Mouse (Mus musculus) kidney, adult 11 months (tissue): ENCODE results near the gene Ccser1.

Experiments
- DNase-seq: peaks from one replicate; pipeline ENCODE4 v3.0.0; 2022

Gene Ccser1

DNA sequence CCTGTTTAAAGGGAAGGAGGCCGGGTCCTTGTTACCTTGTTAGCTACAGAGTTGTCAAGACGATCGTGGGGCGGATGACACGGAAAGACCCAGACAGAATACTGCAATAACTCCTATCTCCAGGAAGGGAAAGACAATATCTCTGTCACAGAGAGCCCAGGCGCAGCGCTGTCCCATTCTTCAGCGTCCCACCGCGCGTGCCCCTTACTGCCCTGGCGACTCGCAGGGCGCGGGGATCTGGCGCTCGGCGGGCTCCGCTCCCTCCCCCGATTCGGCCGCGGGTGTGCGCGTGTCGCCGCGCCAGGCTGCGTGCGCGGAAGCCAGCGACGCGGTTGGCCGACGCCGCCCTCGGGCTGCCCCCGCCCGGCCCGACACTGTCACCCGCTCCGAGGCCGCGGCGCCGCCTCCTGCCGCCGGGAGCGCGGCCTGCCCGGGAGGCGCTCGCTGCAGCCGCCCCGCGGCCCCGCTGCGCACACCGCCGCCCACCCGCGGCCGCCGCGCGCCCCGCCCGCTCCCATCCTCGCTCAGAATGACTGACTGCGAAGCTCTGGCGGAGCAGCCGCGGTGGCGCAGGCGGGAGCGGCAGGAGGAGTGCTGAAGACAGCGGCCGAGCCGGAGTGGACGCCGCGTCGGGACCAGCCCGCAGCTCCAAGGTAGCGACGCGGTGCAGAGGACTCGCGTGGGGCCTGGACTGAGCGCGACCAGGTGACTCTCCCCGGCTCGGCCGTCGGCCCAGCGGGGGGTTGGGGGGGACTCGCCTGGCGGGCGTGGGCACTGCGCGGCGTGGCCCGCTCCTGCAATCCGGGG, at the start of gene Ccser1:
Ccser1 (plus strand) TSS at position 376 of the 807 bp plus-strand sequence.
- peak; percentile 55 for DNase-seq

DNA sequence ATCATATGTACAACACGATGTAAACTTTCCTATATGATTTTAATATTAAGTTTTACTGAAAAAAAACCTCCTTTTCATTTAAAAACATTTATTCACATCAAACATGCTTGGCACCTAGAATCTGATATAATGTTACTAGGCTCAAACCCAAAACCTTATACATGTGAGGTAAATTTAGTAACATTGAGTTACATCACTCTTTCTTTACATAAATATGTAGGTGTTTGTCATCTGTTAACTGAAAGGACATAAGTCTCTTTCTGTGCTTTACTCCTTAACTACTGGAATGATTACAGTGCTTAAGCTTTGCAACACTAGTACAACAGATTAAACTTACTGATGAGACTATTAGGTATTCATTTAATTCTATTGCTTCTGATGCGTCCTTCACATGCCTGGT, 43.7 kb upstream of the Ccser1 start:
- DNase-seq: no peak

DNA sequence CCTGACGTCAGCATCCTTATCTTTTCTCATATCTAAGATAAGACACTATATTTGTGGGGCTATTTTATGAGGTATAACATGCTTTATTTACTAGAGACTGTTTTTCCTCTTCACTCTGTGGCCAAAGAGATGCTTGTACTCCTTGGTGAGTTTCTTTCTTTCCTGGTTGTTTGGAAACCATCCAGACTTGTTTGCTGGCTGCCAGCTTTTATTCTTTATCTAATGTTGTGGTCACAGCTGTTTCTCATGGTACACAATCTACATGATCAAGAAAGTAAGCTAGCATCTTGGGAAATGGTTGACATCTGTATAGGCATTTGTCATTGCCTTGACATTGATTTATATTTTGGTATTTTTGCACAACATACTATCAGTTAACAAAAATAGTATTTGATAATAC, 37.1 kb upstream of the Ccser1 start:
- no peak for DNase-seq

DNA sequence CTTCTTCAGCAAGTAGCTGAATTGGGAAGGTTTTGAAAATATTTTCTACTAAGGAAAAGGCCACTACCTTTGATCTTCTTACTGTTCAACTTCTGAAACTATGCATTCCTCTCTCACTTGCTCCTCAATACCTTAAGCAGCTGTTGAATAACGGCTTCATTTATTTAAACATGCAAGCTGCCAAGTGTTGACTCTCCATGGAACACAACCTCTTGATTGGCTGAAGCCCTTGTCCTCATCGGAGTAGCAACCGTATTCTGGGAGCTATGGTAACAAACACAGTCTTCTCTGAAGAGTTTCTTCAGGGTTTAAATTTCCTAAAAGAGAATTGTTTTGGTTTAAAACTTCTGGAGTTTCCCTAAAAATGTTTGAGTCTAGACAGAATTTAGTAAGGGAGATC, 27.2 kb upstream of the Ccser1 start:
- no peak for DNase-seq

DNA sequence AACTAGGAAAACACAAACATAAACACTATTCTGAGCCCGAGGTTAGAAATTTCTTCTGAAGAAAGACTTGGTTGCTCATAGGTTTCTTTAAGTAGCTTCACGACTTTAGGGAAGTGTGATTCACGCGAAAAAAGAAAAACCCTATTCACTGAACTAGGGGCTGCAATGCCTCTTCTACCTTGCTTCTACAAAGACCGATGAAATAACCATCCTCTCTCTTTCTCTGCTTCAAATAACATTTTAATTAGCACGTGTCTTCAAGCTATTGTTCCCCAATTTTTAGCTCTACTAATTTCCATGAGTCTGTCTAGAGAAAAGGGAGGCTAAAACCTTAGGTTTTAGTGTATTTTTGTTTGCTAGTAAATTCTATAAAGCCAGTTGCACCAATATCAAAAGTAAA, 25.5 kb upstream of the Ccser1 start:
- no peak for DNase-seq

DNA sequence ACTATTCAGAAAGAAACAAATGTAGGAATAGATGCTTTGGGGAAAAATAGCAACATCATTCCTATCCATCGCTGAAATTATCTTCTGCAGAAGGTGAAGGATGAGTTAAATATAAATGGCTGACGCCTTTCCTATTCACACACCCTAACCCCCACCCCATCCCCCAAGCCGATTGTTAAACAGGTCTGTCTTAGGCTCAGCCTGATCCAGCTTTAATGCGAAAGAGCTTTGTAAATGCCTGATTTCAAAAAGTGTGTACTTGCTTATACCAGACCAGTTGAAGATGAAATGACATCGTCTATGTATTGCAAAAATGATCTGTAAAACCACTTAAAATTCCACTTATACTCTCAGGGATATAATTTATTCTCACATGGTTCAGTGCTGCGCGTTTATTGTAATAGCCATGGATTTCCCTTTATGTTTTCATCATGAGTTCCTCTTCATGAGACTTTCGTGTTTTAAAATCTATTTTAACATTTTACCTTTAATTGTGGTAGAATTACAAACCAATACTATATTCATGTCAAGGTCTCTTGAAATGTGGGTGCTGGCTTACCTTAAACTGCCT, 25.0 kb upstream of the Ccser1 start:
- no peak for DNase-seq

DNA sequence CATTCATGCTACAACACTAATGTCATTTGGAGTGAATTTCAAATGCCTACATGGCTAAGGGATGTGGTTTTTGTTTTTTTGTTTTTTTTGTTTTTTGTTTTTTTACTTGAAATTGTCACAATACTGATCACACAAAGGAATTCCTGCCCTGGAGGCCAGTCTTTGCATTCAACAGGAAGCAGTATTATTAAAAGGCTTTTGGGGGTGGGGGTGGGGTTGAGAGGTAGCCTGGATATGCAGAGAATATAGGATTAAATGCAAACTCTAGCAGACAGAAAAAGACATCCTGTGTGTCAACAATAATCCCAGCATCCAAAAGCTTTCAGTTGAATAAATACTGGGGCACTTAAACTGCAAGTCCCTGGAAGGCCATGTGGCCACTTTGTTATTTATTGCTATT, 24.4 kb upstream of the Ccser1 start:
- DNase-seq: no peak

DNA sequence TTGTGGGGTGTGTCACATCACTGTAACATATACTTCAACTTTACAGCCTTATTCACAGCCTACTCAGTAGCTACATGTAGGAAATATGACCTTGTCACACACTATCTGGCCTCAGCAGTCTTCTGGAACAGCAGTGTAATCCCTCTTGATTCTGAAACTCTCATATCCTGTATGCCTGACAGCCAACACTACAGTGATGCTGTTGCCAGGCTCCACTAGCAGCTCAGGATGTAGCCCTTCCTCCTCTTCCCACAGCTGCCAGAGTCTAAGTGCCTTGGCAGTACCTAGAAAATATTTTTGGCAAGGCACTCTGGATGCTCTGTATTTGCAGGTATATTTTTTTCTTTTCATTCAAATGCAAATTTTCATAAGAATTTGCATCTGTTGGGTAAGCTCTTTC, 18.0 kb upstream of the Ccser1 start:
- no peak for DNase-seq

DNA sequence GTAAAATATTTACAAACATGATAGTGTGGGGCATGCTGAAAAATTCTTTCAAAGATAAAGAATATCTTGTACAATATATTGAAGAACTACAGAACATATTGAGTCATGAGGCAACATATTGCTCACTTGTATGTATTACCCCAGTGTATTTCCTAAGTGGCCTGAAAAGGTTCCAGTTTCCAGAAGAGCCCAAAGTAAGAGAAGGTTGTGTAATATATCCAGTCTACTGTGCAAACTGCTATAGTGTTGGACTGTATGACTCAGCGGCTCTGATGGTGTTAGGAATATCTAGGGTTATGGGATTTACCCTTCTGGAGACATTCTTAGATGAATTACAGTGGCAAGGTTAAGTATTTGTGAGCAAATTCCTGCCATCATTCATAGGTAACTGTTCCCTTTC, 13.2 kb upstream of the Ccser1 start:
- no peak for DNase-seq

DNA sequence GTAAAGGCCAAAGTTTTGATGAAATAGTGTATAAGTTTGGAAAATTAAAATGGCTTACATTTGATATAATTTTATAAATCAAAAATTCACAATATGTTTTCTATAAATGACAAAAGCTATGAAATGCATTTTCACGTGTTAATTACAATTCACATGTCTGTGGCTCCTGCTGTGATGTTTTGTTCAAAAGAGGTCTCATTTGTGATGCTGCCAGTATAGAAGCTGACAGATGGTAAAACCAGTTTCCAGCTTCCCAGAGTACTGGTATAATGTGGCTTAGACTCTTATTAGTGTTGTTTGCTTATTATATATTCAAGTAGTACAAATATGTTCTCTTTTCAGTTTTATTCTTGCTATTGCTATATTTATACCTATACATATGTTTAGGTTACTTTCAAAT, 4.0 kb upstream of the Ccser1 start:
- no peak for DNase-seq

DNA sequence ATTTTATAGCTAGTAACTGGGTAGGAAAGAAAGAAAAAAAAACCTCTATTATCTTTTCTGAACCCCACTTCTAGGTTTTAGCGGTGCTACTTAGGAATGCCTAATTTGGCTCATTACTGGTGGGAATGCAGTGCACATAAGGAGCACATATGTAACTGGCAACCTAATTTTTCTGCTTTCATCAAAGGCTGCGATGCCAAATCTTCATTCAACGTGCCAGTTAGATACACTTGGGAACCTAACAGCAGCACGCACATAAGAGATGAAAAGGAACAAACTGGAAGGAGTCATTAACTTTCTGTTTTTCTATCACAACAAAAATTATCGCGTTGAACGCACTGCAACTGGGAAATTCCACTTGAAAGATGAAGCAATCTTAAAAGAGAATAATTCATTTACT, 2.6 kb upstream of the Ccser1 start:
- DNase-seq: no peak

DNA sequence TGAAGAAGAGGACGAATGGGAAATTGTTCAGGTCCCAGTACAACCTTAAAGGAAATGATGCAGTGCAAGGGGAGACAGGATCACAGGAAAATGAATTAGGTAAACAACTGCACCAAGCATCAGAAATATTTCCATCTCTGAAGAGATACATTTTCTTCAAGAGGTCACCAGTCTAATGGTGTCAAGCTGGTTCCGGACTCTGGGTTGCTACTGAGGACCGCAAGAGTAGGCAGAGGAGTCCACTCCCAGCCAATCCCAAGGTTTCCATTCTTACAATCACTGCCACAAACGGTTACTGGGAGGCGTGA, 529 bp upstream of the Ccser1 start:
- no peak for DNase-seq

DNA sequence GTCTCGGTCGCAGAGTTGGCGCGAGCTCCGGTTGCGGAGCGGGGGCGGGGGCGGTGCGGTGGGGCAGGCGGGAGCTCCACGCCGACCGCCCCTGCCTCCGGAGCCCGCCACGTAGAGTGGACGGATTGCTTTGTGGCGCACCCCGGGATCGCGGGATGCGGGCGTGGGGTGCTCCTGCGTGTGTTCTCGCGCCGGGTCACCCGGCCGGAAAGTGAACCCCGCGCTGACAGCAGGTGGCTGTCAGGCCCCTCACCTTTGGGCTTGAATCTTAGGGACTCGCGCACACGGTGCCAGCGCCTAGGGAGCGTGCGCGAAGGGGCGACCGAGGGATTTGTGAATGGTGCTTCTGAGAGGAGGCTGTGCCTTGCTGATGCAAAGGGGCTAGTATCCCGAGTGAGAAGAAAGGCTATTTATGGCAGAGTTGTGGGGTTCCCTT, 650 bp downstream of the Ccser1 start:
- peak; percentile 23 for DNase-seq

DNA sequence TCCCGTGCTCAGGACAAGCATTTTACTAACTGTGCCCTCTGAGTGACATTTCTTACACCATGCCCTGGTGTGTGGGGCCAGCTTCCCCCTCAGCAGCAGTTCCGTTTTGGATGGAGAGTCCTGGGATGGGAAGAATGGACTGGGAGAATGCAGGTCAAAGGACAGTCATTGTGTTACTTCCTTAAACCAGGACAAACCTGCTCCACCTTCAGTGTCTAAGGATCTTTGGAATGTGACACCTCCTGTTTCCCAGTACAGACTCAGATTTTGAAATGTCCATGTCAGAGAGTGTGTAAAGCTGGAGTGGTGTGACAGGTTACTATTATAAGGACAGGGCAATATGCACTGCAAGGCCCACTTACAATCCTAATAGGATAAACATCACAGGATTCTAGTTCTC, 8.9 kb downstream of the Ccser1 start:
- no peak for DNase-seq

DNA sequence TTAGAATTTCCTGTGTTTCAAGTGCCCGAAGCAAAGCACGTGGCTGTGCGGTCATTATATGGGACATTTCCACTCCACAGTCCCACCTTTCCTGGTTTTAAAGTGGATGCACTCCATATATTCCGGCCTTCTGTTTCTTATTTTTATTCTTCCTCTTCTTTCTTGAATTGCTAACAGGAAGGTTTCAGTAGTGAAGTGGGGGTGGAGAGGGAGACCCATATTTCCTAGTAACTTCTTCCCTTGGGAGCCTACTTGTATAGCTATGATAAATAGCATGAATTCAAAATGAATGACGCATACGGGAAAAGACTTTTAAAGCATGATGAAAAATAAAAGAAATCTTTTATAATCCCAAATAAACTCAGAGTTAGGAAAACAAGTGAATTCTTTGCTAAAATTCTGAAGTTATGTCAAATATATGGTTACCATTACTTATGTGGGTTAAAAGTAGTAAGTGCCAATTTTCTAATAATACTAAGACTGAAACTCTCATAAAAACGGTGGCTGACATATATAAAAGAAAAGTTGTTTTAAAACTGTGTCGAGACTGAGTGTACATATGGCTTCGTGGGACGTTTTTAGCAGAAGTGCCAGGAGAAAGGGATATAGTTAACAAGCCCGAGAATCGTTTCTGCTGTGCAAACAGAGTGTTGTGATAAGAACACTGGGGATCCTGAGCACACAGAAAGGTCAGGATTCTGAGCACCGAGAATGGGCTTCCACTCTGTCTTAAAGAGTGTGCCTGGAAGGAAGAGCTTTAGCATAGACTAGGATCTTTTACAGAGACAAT, 11.7 kb downstream of the Ccser1 start:
- no peak for DNase-seq

DNA sequence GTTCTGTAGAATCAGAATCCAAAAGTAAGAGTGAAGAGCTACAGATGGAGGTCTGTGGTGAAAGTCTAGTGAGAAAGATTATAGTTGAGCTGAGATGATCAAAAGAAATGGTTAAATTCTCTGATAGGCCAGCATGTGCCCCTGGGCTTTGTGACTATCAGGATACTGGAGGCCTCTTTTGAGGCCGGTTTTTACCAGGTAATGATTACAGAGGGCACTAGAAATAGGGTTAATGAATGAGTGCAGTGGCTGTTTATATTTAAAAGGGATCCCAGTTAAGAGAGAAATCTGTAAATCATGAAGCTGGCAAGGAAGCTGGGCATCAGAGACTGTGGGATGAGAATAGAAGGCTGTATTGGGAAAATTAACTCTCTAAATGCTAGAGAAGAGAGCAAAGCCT, 23.2 kb downstream of the Ccser1 start:
- DNase-seq: no peak

DNA sequence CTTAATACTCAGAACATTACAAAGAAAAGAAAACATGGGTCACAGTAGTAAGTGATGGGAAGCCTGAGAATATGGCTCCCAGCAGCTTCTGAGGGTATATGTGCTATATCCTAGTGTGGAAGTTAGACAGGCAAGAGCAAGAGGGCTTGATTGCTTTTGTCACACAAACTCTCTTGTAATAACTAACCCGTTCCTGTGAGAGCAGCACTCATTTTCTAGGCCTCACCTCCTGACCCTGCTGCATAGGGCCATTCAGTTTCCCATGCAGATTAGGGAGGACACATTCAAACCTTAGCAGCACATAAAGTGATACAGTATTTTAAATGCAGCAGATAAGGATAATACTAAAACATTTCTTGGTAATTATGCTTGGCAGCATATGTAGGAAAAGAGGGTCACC, 25.9 kb downstream of the Ccser1 start:
- no peak for DNase-seq

DNA sequence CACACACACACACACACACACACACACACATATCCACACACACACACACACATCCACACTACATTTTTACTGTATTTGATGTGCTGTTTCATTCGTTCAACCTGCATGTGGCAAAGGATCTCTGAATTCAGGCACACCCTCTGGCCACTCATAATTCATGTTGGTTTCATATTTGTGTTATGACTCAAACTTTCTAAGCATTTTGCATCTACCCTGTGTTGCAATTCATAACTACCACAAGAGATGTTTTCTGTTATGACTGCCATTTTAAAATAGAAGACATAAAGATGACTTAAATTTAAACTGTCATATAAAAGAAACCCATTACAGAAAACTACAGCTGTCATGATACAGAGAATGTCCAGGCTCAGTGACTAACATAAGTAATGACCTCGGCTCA, 26.5 kb downstream of the Ccser1 start:
- DNase-seq: no peak

DNA sequence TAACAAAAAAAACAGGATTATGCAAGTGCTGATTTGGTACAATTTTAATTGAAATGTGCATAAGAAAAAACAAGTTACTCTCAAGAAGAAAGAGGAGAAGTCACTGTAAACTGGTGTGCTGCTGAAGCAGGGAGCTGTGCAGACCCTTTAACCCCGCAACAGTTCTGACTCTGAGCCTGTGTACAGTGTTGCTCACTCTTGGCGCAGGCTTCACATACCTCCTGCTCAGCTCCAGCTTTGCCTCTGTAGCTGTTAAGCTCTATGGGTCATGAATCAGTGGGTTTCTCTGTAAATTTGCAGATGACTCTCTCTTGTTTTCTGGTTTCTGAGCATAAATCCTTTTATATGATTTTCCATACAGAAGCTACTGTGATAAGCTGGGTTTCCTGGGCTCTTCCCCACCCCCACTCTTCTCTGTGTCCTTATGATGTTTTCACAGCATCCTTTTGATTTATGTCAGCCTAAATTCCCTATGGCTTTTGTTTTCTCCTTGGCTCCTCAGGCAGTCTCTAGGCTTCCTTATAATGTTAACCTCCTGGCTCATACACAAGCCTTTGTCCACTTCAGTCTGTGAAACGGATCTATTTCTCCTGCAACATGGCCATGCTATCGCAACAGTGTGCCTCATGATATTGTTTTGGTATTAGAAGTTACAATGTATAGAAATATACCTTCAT, 30.1 kb downstream of the Ccser1 start:
- no peak for DNase-seq

DNA sequence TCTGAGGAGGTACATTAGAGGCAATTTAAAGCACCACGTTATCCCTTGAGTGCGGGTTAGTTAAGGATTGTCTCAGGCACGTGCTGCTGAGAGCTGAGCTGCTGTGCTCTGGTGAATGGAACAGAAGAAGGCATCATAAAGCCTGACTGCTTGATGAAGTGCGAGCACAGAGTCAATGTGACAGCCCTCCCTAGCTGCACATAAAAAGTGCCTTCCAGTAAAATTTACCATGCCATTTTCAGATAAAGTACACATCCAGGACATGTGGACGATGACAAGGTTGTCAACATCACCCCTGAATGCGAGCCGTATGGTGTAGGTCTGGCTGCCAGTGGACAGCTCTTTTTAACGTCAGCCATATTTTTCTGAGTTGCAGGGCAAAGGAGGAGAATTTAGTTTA, 35.6 kb downstream of the Ccser1 start:
- DNase-seq: no peak

DNA sequence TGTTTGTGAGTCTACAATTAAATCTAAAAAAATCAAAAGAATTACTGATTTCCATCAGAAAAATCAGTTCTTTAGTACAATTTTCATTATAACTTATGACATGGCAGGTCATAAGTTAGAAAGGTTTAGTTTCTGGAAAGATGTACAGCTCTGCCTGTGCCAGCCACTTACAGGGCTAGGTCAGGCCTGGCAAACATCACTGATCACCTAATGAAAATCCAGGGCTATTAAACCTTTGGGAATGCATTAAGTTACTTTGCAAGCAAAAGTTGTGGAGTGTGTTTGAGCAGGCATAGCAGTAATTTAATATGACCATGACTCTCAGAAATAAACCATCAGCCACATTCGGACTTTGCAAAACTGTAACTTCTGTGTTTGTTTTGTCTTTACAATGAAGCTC, 36.4 kb downstream of the Ccser1 start:
- no peak for DNase-seq

DNA sequence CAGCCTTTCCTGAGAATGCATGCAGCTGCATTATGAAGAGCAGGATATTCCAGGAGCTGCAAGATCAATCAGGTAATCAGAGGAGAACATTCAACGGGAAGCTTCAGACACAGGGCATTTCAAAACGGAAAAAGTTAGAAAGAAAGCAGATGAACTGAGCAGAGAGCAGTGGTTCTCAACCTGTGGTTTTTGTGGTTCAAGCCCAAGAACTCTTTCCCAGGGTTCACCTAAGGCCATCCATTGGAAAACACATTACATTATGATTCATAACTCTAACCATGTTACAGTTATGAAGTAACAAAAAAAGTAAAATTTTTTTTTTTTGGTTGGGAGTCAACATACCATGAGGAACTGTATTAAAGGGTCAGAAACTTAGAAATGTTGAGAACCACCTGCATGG, 37.6 kb downstream of the Ccser1 start:
- DNase-seq: no peak

DNA sequence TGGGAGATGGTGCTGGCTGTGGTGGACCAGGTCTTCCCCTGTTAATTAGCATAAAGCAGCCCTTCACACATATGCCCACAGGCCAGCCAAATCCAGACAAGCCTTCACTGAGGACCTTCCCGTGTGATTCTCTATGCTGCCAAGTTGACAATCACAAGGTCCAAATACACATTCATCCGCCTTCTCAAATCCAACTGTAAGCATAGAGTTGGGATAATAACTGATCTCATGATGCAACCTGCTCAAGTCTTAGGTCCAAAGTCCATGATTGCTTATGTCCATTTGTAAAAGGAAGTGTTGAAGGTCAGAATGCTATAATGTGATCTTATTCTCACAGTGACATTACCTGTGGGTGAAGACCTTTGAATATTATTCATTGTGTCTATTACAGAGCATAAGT, 43.4 kb downstream of the Ccser1 start:
- no peak for DNase-seq

DNA sequence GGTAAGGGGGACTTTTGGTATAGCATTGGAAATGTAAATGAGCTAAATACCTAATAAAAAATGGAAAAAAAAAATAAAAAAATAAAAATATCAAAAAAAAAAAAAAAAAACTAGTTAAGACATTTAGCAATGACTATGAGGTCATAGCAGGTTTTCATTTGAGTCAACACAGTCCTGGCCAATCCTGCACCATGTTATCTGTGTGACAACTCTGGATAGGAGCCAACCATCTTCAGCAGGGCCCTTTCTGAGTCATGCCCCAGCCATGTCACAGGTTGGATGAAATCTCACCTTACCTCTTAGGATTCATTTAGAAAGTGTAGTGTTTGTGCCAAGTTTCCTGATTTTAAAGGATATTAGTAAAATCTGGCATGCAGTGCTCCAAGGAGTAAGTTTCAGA, 45.2 kb downstream of the Ccser1 start:
- DNase-seq: no peak
